In the genomic region with DNA sequence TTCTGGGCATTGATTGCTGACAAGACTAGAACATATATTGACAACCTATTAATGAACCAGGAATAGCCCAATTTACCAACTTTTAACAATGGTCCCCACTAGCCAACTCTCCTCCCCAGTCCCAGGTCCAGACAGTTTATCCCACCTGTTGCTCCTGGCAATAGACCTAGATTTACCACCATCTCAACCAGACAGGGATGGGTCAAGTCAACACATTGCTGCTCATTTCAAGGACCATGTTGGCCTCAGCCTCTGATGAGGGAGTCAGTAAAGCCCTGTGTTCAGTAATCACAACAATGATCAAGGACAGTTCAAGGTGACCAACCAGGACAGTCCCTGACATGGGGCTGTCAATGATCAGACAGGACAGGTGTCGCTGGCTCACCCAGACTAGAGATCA, we compare ENCODE assay signal across 22 mouse cellular contexts.
DNase-seq lines count a peak whose midpoint lies in the region; ATAC-seq lines count a peak whose summit lies in the region.
"Had no signal": no experiment of that assay in that cellular context is flagged by ENCODE, and none has a peak within 500 bp of the region (broad histone marks: within the 10 kb centered on the region; RNA-seq: fewer than 3 reads in every experiment).

No protein-coding gene starts in this region.

- no peak for ATAC-seq in heart, embryonic 13.5 days (ENCODE audit: extremely low read depth, insufficient number of reproducible peaks, low FRiP score, low TSS enrichment)
- ATAC-seq: forebrain, embryonic 14.5 days; forebrain, embryonic 16.5 days had no signal

- no peak overlapping the region for H3K9ac ChIP-seq in heart, embryonic 13.5 days
- H3K9ac ChIP-seq: embryonic facial prominence, embryonic 13.5 days; embryonic facial prominence, embryonic 15.5 days; forebrain, embryonic 12.5 days had no signal

- peaks cover 42% of the 10 kb centered on the region for H3K4me1 ChIP-seq in heart, embryonic 10.5 days
- peaks cover 39% of the 10 kb centered on the region for H3K4me1 ChIP-seq in heart, embryonic 13.5 days
- H3K4me1 ChIP-seq: embryonic facial prominence, embryonic 13.5 days; embryonic facial prominence, embryonic 15.5 days had no signal

- no peaks in the 10 kb centered on the region for H3K9me3 ChIP-seq in heart, embryonic 10.5 days
- H3K9me3 ChIP-seq in heart, embryonic 13.5 days = no peaks in the 10 kb centered on the region
- H3K9me3 ChIP-seq: embryonic facial prominence, embryonic 13.5 days; embryonic facial prominence, embryonic 15.5 days; forebrain, embryonic 10.5 days; forebrain, embryonic 12.5 days had no signal

- H3K36me3 ChIP-seq in heart, embryonic 10.5 days = no peaks in the 10 kb centered on the region
- no peaks in the 10 kb centered on the region for H3K36me3 ChIP-seq in heart, embryonic 13.5 days
- H3K36me3 ChIP-seq: embryonic facial prominence, embryonic 13.5 days; embryonic facial prominence, embryonic 15.5 days; forebrain, embryonic 10.5 days; forebrain, embryonic 12.5 days had no signal

- peak overlapping the region; percentile 75 for H3K27ac ChIP-seq in heart, embryonic 10.5 days
- peak overlapping the region; percentile 22; the same call in 1 of the 2 replicates for H3K27ac ChIP-seq in heart, embryonic 13.5 days (replicated peaks)
- H3K27ac ChIP-seq: embryonic facial prominence, embryonic 13.5 days; embryonic facial prominence, embryonic 15.5 days; forebrain, embryonic 10.5 days; forebrain, embryonic 12.5 days had no signal

- DNase-seq in heart, embryonic 10.5 days (ENCODE audit: low spot score) = no peak
- DNase-seq in heart, adult 18-20 months = no peak
- no peak for DNase-seq in heart, adult 9 months (ENCODE audit: low spot score in 2 of 2)
- DNase-seq in urinary bladder, adult 18-20 months (ENCODE audit: low spot score in 2 of 2) = no peak
- DNase-seq: adrenal gland, adult 2 months; adrenal gland, postnatal 10 days; adrenal gland, postnatal 25 days; cerebellum, adult 11 months; cerebellum, adult 18-20 months; cerebellum, adult 8-10 months; cerebellum, adult 9-11 months; cerebellum, postnatal 14 days; cerebellum, postnatal 36 days; embryo, embryonic 11 days had no signal

- no peak overlapping the region for H3K4me3 ChIP-seq in heart, embryonic 10.5 days
- H3K4me3 ChIP-seq in heart, embryonic 13.5 days = no peak overlapping the region
- H3K4me3 ChIP-seq: embryonic facial prominence, embryonic 13.5 days; embryonic facial prominence, embryonic 15.5 days; erythroblast, embryonic 14.5 days; forebrain, embryonic 10.5 days; forebrain, embryonic 12.5 days had no signal

- 88% methylated on average over 1 of the region's 1 CpGs for WGBS in heart, embryonic 10.5 days
- 80% methylated on average over 1 of the region's 1 CpGs for WGBS in heart, embryonic 13.5 days

- no peaks in the 10 kb centered on the region for H3K27me3 ChIP-seq in heart, embryonic 10.5 days (ENCODE audit: insufficient read depth, poor library complexity, severe bottlenecking)
- H3K27me3 ChIP-seq in heart, embryonic 13.5 days (replicated peaks) = no peaks in the 10 kb centered on the region
- H3K27me3 ChIP-seq: embryonic facial prominence, embryonic 13.5 days; embryonic facial prominence, embryonic 15.5 days; forebrain, embryonic 12.5 days had no signal

- H3K4me2 ChIP-seq in heart, embryonic 13.5 days = no peak overlapping the region
- H3K4me2 ChIP-seq: embryonic facial prominence, embryonic 13.5 days; embryonic facial prominence, embryonic 15.5 days; forebrain, embryonic 12.5 days had no signal
